Mouse (Mus musculus): Measurements from ENCODE around the gene Il13ra1.

GRCm38 (mm10) chrX:36146746-36147145 is 34.8 kb downstream of the Il13ra1 start:
- no peak for TF ChIP-seq CTCF (IDR thresholded peaks at IDR 0.05)
- no peak for TF ChIP-seq POLR2A (IDR thresholded peaks at IDR 0.05; ENCODE audit: insufficient read depth, low read depth, low read length)
